Mouse (Mus musculus): ENCODE results near the gene Ankrd27. TPM values are rescaled to one million over a fixed set of nuclear protein-coding genes. Genes with fewer than 3 reads are reported as not detected.

Ankrd27 gene
- polyA plus RNA-seq, 3 experiments from 2014 or later, result 44.9 to 51.8 (median 50.5) TPM

GRCm38 (mm10) chr7:35584068-35584785 is 1.8 kb upstream of the Ankrd27 start:
- no peak for ATAC-seq

DNA sequence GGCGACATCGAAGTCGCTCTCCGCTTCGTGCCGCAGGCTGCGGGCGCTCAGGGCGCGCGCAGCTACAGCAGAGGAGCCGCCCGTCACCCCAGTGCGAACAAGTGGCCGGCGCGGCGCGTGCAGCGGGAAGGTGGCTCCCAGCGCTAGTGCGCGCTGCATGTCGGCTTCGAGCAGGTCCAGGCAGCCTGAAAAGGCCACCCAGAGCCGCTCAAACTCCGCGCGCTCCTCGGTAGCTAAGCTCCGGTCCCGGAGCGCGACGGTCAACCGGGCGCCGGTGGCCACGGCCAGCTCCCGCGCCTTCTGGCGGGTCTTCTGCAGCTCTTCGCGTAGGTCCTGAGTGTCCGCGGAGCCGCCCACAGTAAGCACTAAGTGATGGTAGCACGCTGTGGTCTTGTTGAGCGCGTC is 1.3 kb upstream of the Ankrd27 start:
- ATAC-seq, result no peak

DNA sequence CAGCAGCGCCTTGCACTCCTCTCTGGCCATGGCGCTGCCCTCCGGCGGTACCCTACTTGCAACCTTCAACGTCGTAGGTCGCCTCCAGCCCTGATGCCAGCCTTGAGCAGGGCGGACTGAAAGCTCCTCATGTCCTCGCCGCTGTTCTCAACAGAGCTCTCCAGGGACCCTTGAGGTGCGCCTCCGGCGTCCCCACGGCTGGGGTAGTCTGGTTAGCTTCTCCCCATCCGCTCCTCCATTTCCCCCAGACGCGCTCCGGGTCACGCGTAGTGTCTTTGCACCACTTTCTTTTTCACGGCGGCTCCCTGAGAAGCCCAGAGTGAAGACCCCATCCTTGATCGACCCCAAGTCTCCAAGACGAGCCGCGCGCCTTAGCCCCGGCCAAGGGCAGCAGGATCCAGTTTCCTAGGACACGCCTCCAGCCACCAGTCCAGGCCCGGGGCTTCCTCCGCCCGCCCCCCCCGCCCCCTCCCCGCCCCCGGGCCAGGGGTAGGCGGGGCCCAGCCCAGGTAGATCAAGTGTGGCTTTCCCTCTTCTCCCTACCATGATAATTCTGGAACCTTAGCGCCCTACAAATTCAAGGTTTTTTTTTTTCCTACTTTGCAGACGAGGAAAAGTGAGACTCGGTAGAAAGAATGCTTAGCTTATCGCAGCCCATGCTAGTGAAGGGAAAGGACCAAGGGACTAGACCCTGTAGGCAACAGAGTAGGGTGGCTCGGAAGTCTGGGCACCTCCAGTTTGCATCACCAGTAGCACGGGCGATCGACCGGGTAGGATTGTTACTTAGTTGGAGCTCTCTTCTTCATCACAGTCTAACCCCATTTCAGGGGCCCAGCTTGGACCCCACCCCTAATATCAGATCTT is 621 bp upstream of the Ankrd27 start, which contains the start of gene Rgs9bp:
TSS of gene Rgs9bp (minus strand) at position 392 of the 864 bp plus-strand sequence.
- peak; percentile 43 for ATAC-seq

DNA sequence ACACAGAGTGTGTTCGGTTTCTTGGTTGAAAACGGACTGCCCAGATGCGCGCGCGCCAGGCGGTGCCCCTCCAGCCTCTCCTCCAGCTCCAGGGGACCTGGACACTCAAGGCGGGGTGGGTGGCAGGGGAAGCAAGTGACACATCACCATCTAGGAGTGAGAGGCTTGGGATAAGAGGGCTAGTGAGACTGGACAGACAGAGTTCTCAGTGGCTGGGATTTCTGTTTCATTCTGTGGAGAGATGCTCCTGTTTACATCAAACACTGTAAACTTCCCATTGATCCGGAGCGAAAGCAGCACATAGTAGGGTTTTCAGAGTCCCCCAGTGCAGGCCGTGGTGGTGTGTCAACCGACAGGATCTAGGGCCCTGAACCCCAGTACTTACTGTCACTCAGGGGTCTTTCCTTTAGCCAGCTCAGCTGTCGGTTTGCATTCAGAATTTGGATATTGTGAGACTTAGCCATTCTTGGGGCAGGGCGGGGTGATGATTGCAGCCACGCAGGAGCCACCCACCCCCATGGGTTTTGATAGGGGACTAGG is 932 bp downstream of the Ankrd27 start:
- no peak for ATAC-seq

DNA sequence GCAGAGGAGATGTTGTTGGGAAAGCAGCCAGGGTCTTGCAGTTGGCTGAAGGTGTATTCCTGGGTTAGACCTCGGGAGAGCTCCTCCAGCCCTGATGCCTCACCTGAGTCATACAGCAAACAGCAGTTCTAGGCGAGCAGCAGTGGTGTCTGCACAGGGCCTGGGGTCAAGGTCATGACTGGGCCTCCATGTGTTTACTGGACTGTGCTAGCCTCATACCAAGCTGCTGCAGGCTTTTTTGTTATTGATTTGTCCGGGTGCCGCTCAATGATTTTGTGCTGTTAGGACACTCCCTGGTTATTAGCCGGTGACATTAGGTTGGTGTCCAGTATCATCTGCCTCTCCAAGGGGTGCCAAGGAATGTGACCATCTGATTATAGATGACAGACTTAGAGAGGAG is 1.7 kb downstream of the Ankrd27 start:
- no peak for ATAC-seq

GRCm38 (mm10) chr7:35588680-35589428 is 2.8 kb downstream of the Ankrd27 start:
- ATAC-seq, result no peak

DNA sequence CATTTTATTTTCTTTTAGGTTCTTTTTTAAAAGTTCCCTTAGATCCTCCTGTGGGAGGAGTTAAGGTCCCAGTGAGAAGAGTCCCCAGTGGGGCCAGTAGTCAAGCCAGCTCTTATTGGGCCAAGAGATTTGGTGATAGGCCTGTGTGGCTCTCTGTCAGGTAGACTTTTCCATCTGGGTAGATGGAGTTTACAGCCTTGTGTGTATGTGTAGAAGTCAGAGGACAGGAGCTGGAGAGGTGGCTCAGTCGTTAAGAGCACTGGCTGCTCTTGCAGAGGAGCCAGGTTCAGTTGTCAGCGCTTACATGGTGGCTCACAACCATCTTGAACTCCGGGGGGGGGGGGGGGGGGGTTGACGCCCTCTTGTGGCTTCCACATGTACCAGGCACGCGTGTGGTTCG is 3.4 kb downstream of the Ankrd27 start:
- no peak for ATAC-seq

DNA sequence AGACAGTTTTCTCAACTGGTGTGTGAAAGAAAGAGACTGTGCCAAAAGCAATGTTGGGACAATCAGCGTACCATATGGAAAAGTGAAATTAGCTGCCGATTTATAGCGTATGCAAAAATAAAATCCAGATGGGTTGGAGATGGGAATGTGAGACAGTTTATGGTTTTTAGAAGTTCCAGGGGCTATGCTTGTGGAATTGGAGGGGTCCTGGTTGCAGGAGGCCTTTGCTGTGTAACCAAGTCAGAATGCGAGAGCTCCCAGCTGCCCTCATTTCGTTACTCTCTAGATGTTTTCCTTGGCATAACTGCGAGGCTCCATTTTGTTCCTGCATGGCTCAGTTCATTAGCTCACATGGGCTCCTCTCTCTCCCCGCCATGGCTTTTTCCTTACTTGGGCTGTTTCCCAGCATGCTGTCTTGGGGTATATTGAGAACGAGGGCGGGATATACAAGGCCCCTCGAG is 4.7 kb downstream of the Ankrd27 start:
- ATAC-seq, result no peak

- no peak for ATAC-seq
These were observed 8.3 kb downstream of the Ankrd27 start for GRCm38 (mm10) chr7:35594311-35594710.

DNA sequence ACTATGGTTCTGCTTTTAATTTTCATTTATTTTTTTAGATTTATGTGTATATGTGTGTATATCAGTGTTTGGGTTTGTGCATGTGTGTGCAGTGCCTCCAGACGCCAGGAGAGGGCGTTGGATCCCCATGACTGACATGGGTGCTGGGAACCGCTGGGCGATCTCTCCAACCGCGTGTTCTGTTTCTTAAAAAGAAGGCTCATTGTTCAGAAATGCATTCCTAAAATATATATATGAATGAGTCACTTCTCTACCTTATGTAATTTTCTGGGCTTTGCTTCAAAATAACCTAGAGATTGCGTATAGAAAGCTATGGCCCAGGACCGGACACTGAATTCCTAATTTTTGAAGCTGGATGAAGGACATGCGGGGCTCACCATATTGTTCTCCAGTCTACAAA is 13.4 kb downstream of the Ankrd27 start:
- no peak for ATAC-seq

DNA sequence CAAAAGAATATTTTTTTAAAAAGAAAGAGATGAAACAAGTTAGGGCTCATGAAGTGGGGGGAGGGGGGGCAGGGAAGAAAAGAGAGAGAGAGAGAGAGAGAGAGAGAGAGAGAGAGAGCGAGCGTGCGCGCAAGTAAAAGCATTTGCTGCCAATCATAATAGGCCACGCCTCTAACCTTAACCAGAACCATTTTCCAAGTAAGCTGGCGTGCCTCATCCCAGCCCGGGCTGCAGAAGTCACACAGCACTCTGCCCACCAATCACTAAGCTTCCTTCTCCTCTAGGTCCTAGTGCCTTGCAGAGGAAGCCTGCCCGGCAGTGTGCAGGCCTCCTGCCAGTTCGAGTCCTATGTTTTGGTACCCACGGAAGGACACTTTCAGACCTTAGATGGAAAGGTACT is 14.0 kb downstream of the Ankrd27 start:
- no peak for ATAC-seq

- no peak for ATAC-seq
These were observed 15.1 kb downstream of the Ankrd27 start for GRCm38 (mm10) chr7:35601106-35601505.

DNA sequence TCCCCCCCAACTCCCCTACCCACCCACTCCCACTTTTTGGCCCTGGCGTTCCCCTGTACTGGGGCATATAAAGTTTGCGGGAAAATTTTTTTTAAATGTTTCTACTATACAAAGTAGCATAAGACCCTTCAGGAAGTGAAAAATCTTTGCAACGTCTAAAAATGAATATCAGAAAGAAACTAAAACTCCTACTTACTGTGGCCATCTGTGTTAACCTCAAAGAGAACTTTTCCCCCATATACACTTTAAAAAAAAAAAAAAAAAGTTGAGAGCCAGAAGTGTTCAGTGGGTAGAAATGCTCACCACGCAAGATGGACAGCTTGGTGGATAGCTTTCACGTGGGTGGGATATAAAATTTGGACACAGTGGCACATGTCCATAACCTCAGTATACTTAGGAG is 16.7 kb downstream of the Ankrd27 start:
- ATAC-seq, result no peak

DNA sequence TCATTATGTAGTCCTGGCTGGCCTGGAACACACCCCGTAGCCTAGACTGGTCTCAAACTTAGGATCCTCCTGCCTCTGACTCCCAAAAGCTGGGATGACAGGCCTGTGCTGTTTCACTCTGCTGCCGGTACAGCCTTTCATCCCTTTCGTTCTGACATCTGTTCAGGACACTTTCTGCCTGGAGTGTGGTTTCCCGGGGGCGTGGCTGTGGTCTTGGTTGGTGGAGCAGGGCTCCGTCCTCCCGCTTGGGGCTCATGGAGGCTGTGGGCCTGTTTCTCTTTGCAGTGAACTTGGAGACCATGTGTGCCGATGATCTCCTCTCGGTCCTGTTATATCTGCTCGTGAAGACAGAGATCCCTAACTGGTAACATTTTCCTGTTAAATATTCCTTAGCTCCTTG is 20.8 kb downstream of the Ankrd27 start:
- no peak for ATAC-seq

- no peak for ATAC-seq
These were observed 23.2 kb downstream of the Ankrd27 start for GRCm38 (mm10) chr7:35609245-35609644.

GRCm38 (mm10) chr7:35617513-35617912 is 31.5 kb downstream of the Ankrd27 start:
- ATAC-seq, result no peak

- ATAC-seq, result no peak
These were observed 36.6 kb downstream of the Ankrd27 start for GRCm38 (mm10) chr7:35622626-35623025.

DNA sequence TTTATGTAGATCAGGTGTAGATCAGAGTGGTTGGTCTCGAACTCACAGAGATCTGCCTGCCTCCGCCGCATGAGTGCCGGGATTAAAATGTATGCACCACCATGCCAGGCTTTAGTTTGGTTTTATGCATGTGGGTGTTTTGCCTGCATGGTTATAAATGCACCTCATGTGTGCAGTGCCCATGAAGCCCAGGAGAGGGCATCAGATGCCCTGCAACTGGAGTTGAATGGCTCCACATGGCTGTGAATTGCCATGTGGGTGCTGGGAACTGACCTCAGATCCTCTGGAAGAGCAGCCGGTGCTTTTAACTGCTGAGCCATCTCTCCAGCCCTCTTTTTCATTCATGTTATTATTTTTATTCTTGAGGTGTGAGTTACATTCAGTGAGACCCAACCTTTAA is 40.0 kb downstream of the Ankrd27 start:
- no peak for ATAC-seq

- no peak for ATAC-seq
These were observed 41.3 kb downstream of the Ankrd27 start for GRCm38 (mm10) chr7:35627371-35627770.

DNA sequence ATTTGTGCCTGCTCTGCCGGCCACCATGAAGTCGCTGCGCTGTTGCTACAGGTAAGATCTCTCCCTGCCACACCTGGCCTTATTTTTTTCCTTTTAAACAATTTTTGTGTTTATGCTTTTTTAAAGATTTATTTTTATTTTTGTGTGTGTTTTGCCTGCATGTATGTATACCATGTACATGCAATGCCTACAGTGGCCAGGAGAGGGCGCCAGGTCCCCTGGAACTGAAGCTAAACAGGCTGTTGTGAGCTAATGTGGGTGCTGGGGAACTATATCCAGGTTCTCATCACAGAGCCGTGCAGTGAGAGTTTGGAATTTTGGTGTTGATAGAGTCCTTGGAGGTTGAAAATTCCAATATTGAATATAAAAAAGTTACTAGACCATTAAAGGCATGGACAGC is 42.5 kb downstream of the Ankrd27 start:
- ATAC-seq, result no peak

DNA sequence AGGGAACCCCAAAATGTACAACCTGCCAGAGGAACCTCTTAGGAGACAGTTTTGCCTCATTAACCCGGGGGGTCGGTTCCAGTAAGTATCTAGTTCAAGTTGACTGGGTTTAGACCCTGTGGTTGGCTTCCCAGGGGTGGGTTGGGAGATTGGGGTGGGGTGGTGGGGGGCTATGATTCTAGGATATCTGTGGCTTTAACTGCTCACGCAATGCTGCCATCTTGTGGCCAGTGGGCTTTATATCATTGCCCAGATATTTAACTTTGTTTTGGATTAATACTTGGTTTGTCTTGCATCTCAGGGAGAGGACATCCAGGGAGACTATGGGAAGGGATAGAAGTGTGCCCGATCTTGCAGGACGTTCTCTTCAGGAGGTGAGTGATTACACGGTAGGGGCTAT is 50.2 kb downstream of the Ankrd27 start:
- peak; percentile 41 for ATAC-seq

GRCm38 (mm10) chr7:35636874-35637273 is 50.8 kb downstream of the Ankrd27 start:
- no peak for ATAC-seq

DNA sequence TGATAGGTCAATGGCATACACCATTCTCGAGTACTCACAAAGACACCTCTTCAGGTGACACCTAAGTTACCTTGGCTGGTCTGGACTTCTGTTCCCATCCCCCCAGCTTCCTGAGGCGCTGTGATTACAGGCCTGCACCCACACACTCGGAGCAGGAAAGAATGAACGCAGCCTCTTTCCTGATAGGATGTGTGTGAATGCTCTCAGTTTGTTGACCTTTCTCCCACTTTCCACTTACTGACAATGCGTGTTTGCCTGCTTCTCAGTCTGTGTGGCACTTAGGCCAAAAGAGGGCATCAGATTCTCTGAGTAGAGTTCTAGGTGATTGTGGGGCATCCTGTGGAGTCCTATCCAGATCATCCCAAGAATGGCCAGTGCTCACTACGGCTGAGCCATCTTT is 54.0 kb downstream of the Ankrd27 start:
- no peak for ATAC-seq
